Mouse (Mus musculus) stomach, postnatal 0 days (tissue): ENCODE results near the gene Hbq1b.

Experiments
- CTCF ChIP-seq: IDR thresholded peaks from 2 replicates; pipeline ENCODE4 v1.5.1; 2016; ENCODE audit warnings: antibody characterized with exemption, low read depth, mild to moderate bottlenecking, moderate library complexity
- EP300 ChIP-seq: optimal IDR thresholded peaks from 2 replicates; pipeline ENCODE3; 2016; ENCODE audit warnings: antibody characterized with exemption

DNA sequence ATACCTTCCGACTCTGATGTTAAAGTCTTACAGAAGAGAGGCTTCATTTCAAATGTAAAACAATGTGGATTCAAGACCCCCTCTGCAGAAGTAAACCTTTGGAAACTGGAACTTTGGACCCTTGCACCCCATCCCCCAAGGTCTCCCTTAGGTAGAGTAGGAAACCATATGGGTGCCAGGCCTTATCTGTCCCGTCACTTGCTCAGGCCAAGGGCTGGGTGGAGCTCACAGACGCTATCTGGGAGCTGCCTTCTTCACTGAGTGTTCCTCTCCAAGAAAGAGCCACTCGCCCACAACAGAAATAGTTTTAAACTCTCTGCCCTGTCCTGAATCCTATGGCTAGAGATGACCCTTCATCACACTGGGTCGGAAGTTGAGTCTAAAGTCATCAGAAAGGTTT, 17.8 kb upstream of the Hbq1b start:
- TF ChIP-seq CTCF (no peak), EP300 (no peak)
